ENCODE assay signal across 7 mouse cellular contexts in genomic region chr1:153265066-153265465, GRCm38 (mm10).
DNase-seq lines count a peak whose midpoint lies in the region; ATAC-seq and TF ChIP-seq lines count a peak whose summit lies in the region.

No protein-coding gene starts in this region.

- no peak for TF ChIP-seq CTCF in liver, adult 2 months (IDR thresholded peaks at IDR 0.05; ENCODE audit: low read depth, low read length)
- TF ChIP-seq CTCF in midbrain, postnatal 0 days (IDR thresholded peaks at IDR 0.05), result no peak

- H3K27me3 ChIP-seq in liver, adult 2 months (ENCODE audit: control insufficient read depth, insufficient read depth, low read length), result no peaks in the 10 kb centered on the region
- H3K27me3 ChIP-seq in embryonic facial prominence, embryonic 15.5 days, result no peaks in the 10 kb centered on the region
- H3K27me3 ChIP-seq in hindbrain, embryonic 15.5 days, result no peaks in the 10 kb centered on the region
- H3K27me3 ChIP-seq in midbrain, postnatal 0 days (ENCODE audit: insufficient read depth, low read length), result no peaks in the 10 kb centered on the region

- no peak overlapping the region for H3K9ac ChIP-seq in liver, adult 2 months (ENCODE audit: low read depth, low read length)
- no peak overlapping the region for H3K9ac ChIP-seq in embryonic facial prominence, embryonic 15.5 days
- H3K9ac ChIP-seq in hindbrain, embryonic 15.5 days, result no peak overlapping the region
- H3K9ac ChIP-seq in midbrain, postnatal 0 days (replicated peaks; ENCODE audit: low read length, poor library complexity, severe bottlenecking), result peak overlapping the region; percentile 33; the same call in 1 of the 2 replicates

- peak; percentile 75 for ATAC-seq in embryonic facial prominence, embryonic 15.5 days (ENCODE audit: insufficient number of reproducible peaks, low FRiP score, low TSS enrichment, low read depth)
- ATAC-seq in hindbrain, embryonic 15.5 days (ENCODE audit: low FRiP score, low read depth), result no peak
- ATAC-seq in midbrain, postnatal 0 days (ENCODE audit: low FRiP score), result no peak

- no peak overlapping the region for H3K4me3 ChIP-seq in liver, adult 2 months (ENCODE audit: insufficient read depth, low read depth, low read length)
- H3K4me3 ChIP-seq in embryonic facial prominence, embryonic 15.5 days (replicated peaks), result no peak overlapping the region
- no peak overlapping the region for H3K4me3 ChIP-seq in hindbrain, embryonic 15.5 days
- H3K4me3 ChIP-seq in midbrain, postnatal 0 days (ENCODE audit: low read depth, low read length), result no peak overlapping the region

- no peak overlapping the region for H3K4me2 ChIP-seq in embryonic facial prominence, embryonic 15.5 days (replicated peaks)
- no peak overlapping the region for H3K4me2 ChIP-seq in hindbrain, embryonic 15.5 days
- H3K4me2 ChIP-seq in midbrain, postnatal 0 days (ENCODE audit: low read depth, low read length, poor library complexity, severe bottlenecking), result no peak overlapping the region

- 66% methylated on average over 7 of the region's 7 CpGs for WGBS in liver, adult 2 months
- WGBS in embryonic facial prominence, embryonic 15.5 days, result 20% methylated on average over 7 of the region's 7 CpGs
- WGBS in hindbrain, embryonic 15.5 days, result 17% methylated on average over 7 of the region's 7 CpGs
- 9% methylated on average over 7 of the region's 7 CpGs for WGBS in midbrain, postnatal 0 days

- H3K79me2 ChIP-seq in liver, adult 2 months (ENCODE audit: control insufficient read depth, insufficient read depth, low read length), result no peaks in the 10 kb centered on the region; the same call in 1 of the 2 replicates

- H3K9me3 ChIP-seq in embryonic facial prominence, embryonic 15.5 days (replicated peaks), result no peaks in the 10 kb centered on the region
- H3K9me3 ChIP-seq in hindbrain, embryonic 15.5 days, result no peaks in the 10 kb centered on the region
- H3K9me3 ChIP-seq in midbrain, postnatal 0 days (ENCODE audit: low read length), result no peaks in the 10 kb centered on the region

- H3K4me1 ChIP-seq in liver, adult 2 months (ENCODE audit: control insufficient read depth, insufficient read depth, low read length), result peaks cover 9% of the 10 kb centered on the region
- peaks cover 29% of the 10 kb centered on the region for H3K4me1 ChIP-seq in embryonic facial prominence, embryonic 15.5 days
- H3K4me1 ChIP-seq in hindbrain, embryonic 15.5 days (replicated peaks), result peaks cover 33% of the 10 kb centered on the region
- peaks cover 9% of the 10 kb centered on the region; the same call in 1 of the 2 replicates for H3K4me1 ChIP-seq in midbrain, postnatal 0 days (ENCODE audit: insufficient read depth, low read length)

- no peak for TF ChIP-seq POLR2A in liver, adult 2 months (IDR thresholded peaks at IDR 0.05; ENCODE audit: extremely low read depth, insufficient read depth, low read length)

- peaks cover 5% of the 10 kb centered on the region; the same call in 1 of the 2 replicates for H3K36me3 ChIP-seq in liver, adult 2 months (ENCODE audit: control insufficient read depth, insufficient read depth, low read length)
- H3K36me3 ChIP-seq in embryonic facial prominence, embryonic 15.5 days, result 0 out of 2 replicates have a peak, but pooled peaks cover 5% of the 10 kb centered on the region
- H3K36me3 ChIP-seq in hindbrain, embryonic 15.5 days, result no peaks in the 10 kb centered on the region
- no peaks in the 10 kb centered on the region for H3K36me3 ChIP-seq in midbrain, postnatal 0 days (ENCODE audit: insufficient read depth, low read length)

- H3K27ac ChIP-seq in liver, adult 2 months (replicated peaks; ENCODE audit: insufficient read depth, low read depth, low read length), result peak overlapping the region; percentile 30; the same call in 1 of the 2 replicates
- H3K27ac ChIP-seq in embryonic facial prominence, embryonic 15.5 days (replicated peaks), result peak overlapping the region; percentile 72
- H3K27ac ChIP-seq in hindbrain, embryonic 15.5 days (replicated peaks), result peak overlapping the region; percentile 12; the same call in 1 of the 2 replicates
- H3K27ac ChIP-seq in midbrain, postnatal 0 days (ENCODE audit: low read depth, low read length), result no peak overlapping the region; the same call in 1 of the 2 replicates

- DNase-seq in liver, adult 2 months (ENCODE audit: extremely low read depth, low read depth, low spot score), result no peak
- DNase-seq in liver, result no peak
- no peak for DNase-seq in midbrain, postnatal 0 days (ENCODE audit: low spot score)
- DNase-seq in MN1 (ENCODE audit: low spot score), result no peak
- DNase-seq in thymus, postnatal 14 days, result no peak
